Mouse (Mus musculus) intestine, embryonic 15.5 days (tissue): ENCODE measurements around the gene Dapk3. TPM values are rescaled to one million over a fixed set of nuclear protein-coding genes. Genes with fewer than 3 reads are reported as not detected.
"Not testable (repeated sequence)": the region's sequence is repeated elsewhere in the genome, so short reads cannot be mapped to it uniquely, and the experiment has no call there.

ENCODE experiments used
- ATAC-seq: fragments of 200-750 bp; cut with Nextera tagmentation; 2 replicates; pipeline ENCODE4 v1.8.0; 2017; ENCODE audit warnings: moderate TSS enrichment, moderate library complexity
- H3K27ac ChIP-seq: fragments of 300-500 bp; sonication (generic); 2 replicates; pipeline ENCODE4 v1.5.1; 2015; ENCODE audit warnings: mild to moderate bottlenecking, inconsistent platforms
- H3K27me3 ChIP-seq: fragments of 300-500 bp; sonication (generic); replicated peaks from 2 replicates; pipeline ENCODE4 v1.6.1; 2015; ENCODE audit warnings: inconsistent platforms
- H3K36me3 ChIP-seq: fragments of 300-500 bp; sonication (generic); 2 replicates; pipeline ENCODE4 v1.6.1; 2015; ENCODE audit warnings: inconsistent platforms
- H3K4me1 ChIP-seq: fragments of 300-500 bp; sonication (generic); replicated peaks from 2 replicates; pipeline ENCODE4 v1.6.1; 2015; ENCODE audit warnings: inconsistent platforms
- H3K4me2 ChIP-seq: fragments of 300-500 bp; sonication (generic); replicated peaks from 2 replicates; pipeline ENCODE4 v1.6.1; 2015; ENCODE audit warnings: mild to moderate bottlenecking, inconsistent platforms
- H3K4me3 ChIP-seq: fragments of 300-500 bp; sonication (generic); replicated peaks from 2 replicates; pipeline ENCODE4 v1.5.1; 2015; ENCODE audit warnings: inconsistent platforms
- H3K9ac ChIP-seq: fragments of 300-500 bp; sonication (generic); 2 replicates; pipeline ENCODE4 v1.6.1; 2015; ENCODE audit warnings: inconsistent platforms
- H3K9me3 ChIP-seq: fragments of 300-500 bp; sonication (generic); 2 replicates; pipeline ENCODE4 v1.6.1; 2016; ENCODE audit warnings: inconsistent platforms
- WGBS: fragments of 180-500 bp; shearing (Covaris S2); methylation state at CpG from one replicate; pipeline ENCODE4 v1.1.7; 2015; 5-methylcytosine and 5-hydroxymethylcytosine counted together
- polyA plus RNA-seq: library from polyadenylated mRNA; unstranded; fragments of >200 nt; fragmentation: Nextera tagmentation; extraction: Ambion mirVana; gene quantifications from 2 replicates; pipeline ENCODE4 v1.2.1, GENCODE M21; 2015

Gene Dapk3
- polyA plus RNA-seq, 1 experiment from 2014 or later: 56.6 TPM

GRCm38 (mm10) chr10:81221402-81222015 is 38.7 kb downstream of the Dapk3 start:
- peak; percentile 88 for ATAC-seq
- no peak overlapping the region; the same call in 1 of the 2 replicates for H3K4me2 ChIP-seq
- peak overlapping the region; percentile 51; the same call in 1 of the 2 replicates for H3K27ac ChIP-seq
- no peak overlapping the region for H3K4me3 ChIP-seq
- no peaks in the 10 kb centered on the region for H3K27me3 ChIP-seq
- no peaks in the 10 kb centered on the region for H3K36me3 ChIP-seq
- no peak overlapping the region for H3K9ac ChIP-seq
- no peaks in the 10 kb centered on the region for H3K9me3 ChIP-seq
- WGBS: 74% methylated on average over 5 of the region's 5 CpGs
- H3K4me1 ChIP-seq: peaks cover 7% of the 10 kb centered on the region

GRCm38 (mm10) chr10:81223731-81224130 is 40.9 kb downstream of the Dapk3 start:
- ATAC-seq, H3K27ac ChIP-seq, H3K36me3 ChIP-seq, H3K9ac ChIP-seq, H3K4me2 ChIP-seq, H3K27me3 ChIP-seq, H3K9me3 ChIP-seq, H3K4me1 ChIP-seq, H3K4me3 ChIP-seq: not testable (repeated sequence)
- 64% methylated on average over 2 of the region's 2 CpGs for WGBS

- Histone ChIP-seq H3K4me1 (peaks cover 22% of the 10 kb centered on the region), H3K9ac (peak overlapping the region; percentile 5; the same call in 1 of the 2 replicates), H3K4me2 (peak overlapping the region; percentile 14), H3K27ac (no peak overlapping the region), H3K9me3 (no peaks in the 10 kb centered on the region), H3K36me3 (no peaks in the 10 kb centered on the region), H3K4me3 (peak overlapping the region; percentile 19), H3K27me3 (peaks cover 31% of the 10 kb centered on the region)
- ATAC-seq: no peak
- 18% methylated on average over 20 of the region's 20 CpGs for WGBS
Measured at GRCm38 (mm10) chr10:81229735-81230437, 47.1 kb downstream of the Dapk3 start.

GRCm38 (mm10) chr10:81230438-81231332 is 47.9 kb downstream of the Dapk3 start, which contains the start of gene Atcay:
Gene Atcay (minus strand): TSS chr10:81230833.
- H3K4me1 ChIP-seq: peaks cover 22% of the 10 kb centered on the region
- WGBS: 13% methylated on average over 27 of the region's 27 CpGs
- H3K27ac ChIP-seq: no peak within 1 kb of the TSS
- peak within 1 kb of the TSS; percentile 14 for H3K4me2 ChIP-seq
- peak within 1 kb of the TSS; percentile 19 for H3K4me3 ChIP-seq
- no peaks in the 10 kb centered on the region for H3K9me3 ChIP-seq
- H3K36me3 ChIP-seq: no peaks in the 10 kb centered on the region
- peak within 1 kb of the TSS; percentile 5; the same call in 1 of the 2 replicates for H3K9ac ChIP-seq
- H3K27me3 ChIP-seq: peaks cover 31% of the 10 kb centered on the region
- ATAC-seq: no peak

DNA sequence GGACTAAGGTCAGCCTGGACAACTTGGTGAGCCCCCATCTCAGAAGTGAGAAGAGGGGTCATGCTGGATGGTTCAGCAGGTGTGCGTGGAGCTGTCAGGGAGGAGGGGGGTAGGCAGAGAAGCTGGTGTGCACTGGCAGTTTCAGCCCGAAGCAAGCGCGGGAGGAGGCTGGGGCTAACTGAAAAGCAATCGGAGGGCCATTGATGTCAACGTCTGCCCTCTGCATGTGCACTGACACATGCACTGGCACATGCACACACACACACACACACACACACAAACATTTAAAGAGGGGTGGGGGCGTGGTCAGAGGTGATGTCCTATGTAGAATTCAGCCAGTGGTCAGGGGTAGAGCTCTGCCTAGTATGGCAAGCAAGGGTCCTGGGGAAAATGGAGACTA is 48.6 kb downstream of the Dapk3 start:
- Histone ChIP-seq H3K36me3 (no peaks in the 10 kb centered on the region), H3K9ac (no peak overlapping the region), H3K4me1 (peaks cover 22% of the 10 kb centered on the region), H3K27ac (no peak overlapping the region), H3K4me3 (no peak overlapping the region), H3K4me2 (no peak overlapping the region), H3K9me3 (no peaks in the 10 kb centered on the region), H3K27me3 (peaks cover 31% of the 10 kb centered on the region)
- WGBS: 53% methylated on average over 7 of the region's 7 CpGs
- no peak for ATAC-seq

GRCm38 (mm10) chr10:81232580-81233225 is 49.9 kb downstream of the Dapk3 start, which contains the start of gene Zfr2:
Gene Zfr2 (plus strand): TSS chr10:81233155.
- H3K4me3 ChIP-seq: peak within 1 kb of the TSS; percentile 76
- peaks cover 22% of the 10 kb centered on the region for H3K4me1 ChIP-seq
- H3K9me3 ChIP-seq: no peaks in the 10 kb centered on the region
- peak within 1 kb of the TSS; percentile 72 for H3K4me2 ChIP-seq
- ATAC-seq: peak; percentile 90
- peak within 1 kb of the TSS; percentile 58 for H3K27ac ChIP-seq
- H3K27me3 ChIP-seq: peaks cover 31% of the 10 kb centered on the region
- WGBS: 5% methylated on average over 29 of the region's 29 CpGs
- no peaks in the 10 kb centered on the region for H3K36me3 ChIP-seq
- H3K9ac ChIP-seq: peak within 1 kb of the TSS; percentile 77

GRCm38 (mm10) chr10:81233226-81233585 is 50.4 kb downstream of the Dapk3 start:
- Histone ChIP-seq H3K27ac (peak overlapping the region; percentile 58), H3K4me1 (peaks cover 22% of the 10 kb centered on the region)

GRCm38 (mm10) chr10:81234206-81234605 is 51.4 kb downstream of the Dapk3 start:
- ATAC-seq: no peak
- 0 out of 2 replicates have a peak overlapping the region, but pooled peaks have one; percentile 76 for H3K4me3 ChIP-seq
- peaks cover 29% of the 10 kb centered on the region for H3K27me3 ChIP-seq
- H3K36me3 ChIP-seq: no peaks in the 10 kb centered on the region
- WGBS: 84% methylated on average over 6 of the region's 6 CpGs
- peak overlapping the region; percentile 72; the same call in 1 of the 2 replicates for H3K4me2 ChIP-seq
- H3K4me1 ChIP-seq: peaks cover 22% of the 10 kb centered on the region
- no peak overlapping the region; the same call in 1 of the 2 replicates for H3K9ac ChIP-seq
- H3K9me3 ChIP-seq: no peaks in the 10 kb centered on the region
- H3K27ac ChIP-seq: peak overlapping the region; percentile 32; the same call in 1 of the 2 replicates

More at GRCm38 (mm10) chr10:81233226-81233585, 50.4 kb downstream of the Dapk3 start:
- Histone ChIP-seq H3K4me2 (peak overlapping the region; percentile 72), H3K9me3 (no peaks in the 10 kb centered on the region), H3K4me3 (peak overlapping the region; percentile 76), H3K27me3 (peaks cover 33% of the 10 kb centered on the region), H3K9ac (peak overlapping the region; percentile 77), H3K36me3 (no peaks in the 10 kb centered on the region)
- peak; percentile 75 for ATAC-seq
- under 1% methylated on average over 24 of the region's 28 CpGs for WGBS

DNA sequence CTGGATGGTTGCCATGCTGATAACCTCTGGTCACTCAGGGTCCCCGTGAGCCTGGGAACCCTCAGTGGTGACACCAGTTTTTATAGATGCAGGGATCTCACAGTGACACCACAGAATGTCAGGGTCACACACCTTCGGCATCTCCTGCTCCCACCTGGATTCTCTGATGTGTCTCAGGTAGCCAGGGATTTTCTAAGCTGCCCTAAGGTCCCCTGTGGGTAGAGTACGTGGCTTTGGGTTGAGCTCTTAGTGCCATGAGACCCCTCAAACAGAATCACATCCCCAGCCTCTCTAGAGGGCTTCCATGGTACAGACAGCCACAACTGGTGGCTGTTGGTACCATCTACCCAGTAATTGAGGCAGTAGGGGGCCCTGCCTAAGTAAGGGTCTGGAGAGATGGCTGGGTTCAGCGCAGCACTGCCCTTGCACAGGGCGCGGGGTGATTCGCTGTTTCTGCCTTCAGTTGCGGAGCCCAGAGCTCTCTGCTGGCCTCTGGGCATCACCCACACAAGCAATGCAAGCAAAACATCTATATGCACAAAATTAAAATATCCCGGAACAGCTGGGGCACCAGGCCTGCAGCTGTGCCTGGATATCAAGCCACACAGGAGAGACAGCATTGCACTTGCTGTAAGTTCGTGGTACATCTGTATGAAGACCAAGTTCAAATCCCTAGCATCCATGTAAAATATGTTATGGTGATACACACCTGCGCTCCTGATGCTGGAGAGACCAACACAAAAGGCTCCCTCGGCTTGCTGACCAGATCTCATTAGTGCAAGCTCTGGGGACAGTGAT is 53.9 kb downstream of the Dapk3 start:
- no peaks in the 10 kb centered on the region for H3K36me3 ChIP-seq
- H3K9ac ChIP-seq: no peak overlapping the region
- peaks cover 21% of the 10 kb centered on the region for H3K4me1 ChIP-seq
- WGBS: 86% methylated on average over 12 of the region's 12 CpGs
- H3K27me3 ChIP-seq: peaks cover 27% of the 10 kb centered on the region
- H3K4me3 ChIP-seq: no peak overlapping the region
- H3K9me3 ChIP-seq: no peaks in the 10 kb centered on the region
- H3K27ac ChIP-seq: no peak overlapping the region
- no peak for ATAC-seq
- no peak overlapping the region for H3K4me2 ChIP-seq

DNA sequence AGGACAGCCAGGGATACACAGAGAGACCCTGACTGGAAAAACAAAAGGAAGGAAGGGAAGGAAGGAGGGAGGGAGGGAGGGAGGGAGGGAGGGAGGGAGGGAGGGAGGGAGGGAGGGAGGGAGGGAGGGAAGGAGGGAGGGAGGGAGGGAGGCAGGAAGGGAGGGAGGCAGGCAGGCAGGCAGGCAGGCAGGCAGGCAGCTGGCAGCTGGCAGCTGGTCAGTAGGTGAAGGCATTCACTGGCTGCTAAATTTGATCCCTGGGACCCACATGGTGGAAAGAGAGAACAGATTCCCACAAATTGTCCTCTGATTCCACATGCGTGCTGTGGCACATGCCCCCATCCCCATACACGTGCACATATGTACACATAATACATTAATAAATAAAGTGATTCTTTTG is 55.8 kb downstream of the Dapk3 start:
- H3K4me3 ChIP-seq: no peak overlapping the region
- no peaks in the 10 kb centered on the region for H3K36me3 ChIP-seq
- H3K9me3 ChIP-seq: no peaks in the 10 kb centered on the region
- peaks cover 23% of the 10 kb centered on the region for H3K27me3 ChIP-seq
- H3K27ac ChIP-seq: no peak overlapping the region
- H3K4me2 ChIP-seq: no peak overlapping the region
- ATAC-seq: no peak
- H3K9ac ChIP-seq: no peak overlapping the region
- peaks cover 12% of the 10 kb centered on the region for H3K4me1 ChIP-seq
- WGBS: 77% methylated on average over 2 of the region's 2 CpGs

- peaks cover 14% of the 10 kb centered on the region; the same call in 1 of the 2 replicates for H3K4me1 ChIP-seq
- no peaks in the 10 kb centered on the region for H3K9me3 ChIP-seq
- H3K36me3 ChIP-seq: no peaks in the 10 kb centered on the region
- no peak for ATAC-seq
- no peak overlapping the region for H3K4me2 ChIP-seq
- WGBS: 32% methylated on average over 13 of the region's 13 CpGs
- H3K27me3 ChIP-seq: peaks cover 23% of the 10 kb centered on the region
- no peak overlapping the region for H3K4me3 ChIP-seq
- H3K27ac ChIP-seq: no peak overlapping the region
- H3K9ac ChIP-seq: no peak overlapping the region
Measured at GRCm38 (mm10) chr10:81240876-81241275, 58.1 kb downstream of the Dapk3 start.
